Mouse (Mus musculus) embryonic facial prominence, embryonic 12.5 days (tissue): ENCODE results near the gene Igf2bp1. TPM values are rescaled to one million over a fixed set of nuclear protein-coding genes. Genes with fewer than 3 reads are reported as not detected.
"Not testable (repeated sequence)": the region's sequence is repeated elsewhere in the genome, so short reads cannot be mapped to it uniquely, and the experiment has no call there.

Experiments
- ATAC-seq: fragments of 200-750 bp; cut with Nextera tagmentation; 2 replicates; pipeline ENCODE4 v1.8.0; 2017; ENCODE audit not compliant: insufficient number of reproducible peaks, insufficient read depth, low FRiP score, low TSS enrichment
- H3K27ac ChIP-seq: fragments of 300-500 bp; sonication (generic); 2 replicates; pipeline ENCODE4 v1.5.1; 2016; ENCODE audit warnings: mild to moderate bottlenecking
- H3K27me3 ChIP-seq: fragments of 300-500 bp; sonication (generic); 2 replicates; pipeline ENCODE4 v1.6.1; 2016; ENCODE audit warnings: mild to moderate bottlenecking, moderate library complexity
- H3K36me3 ChIP-seq: fragments of 300-500 bp; sonication (generic); 2 replicates; pipeline ENCODE4 v1.6.1; 2016; ENCODE audit warnings: mild to moderate bottlenecking
- H3K4me1 ChIP-seq: fragments of 300-500 bp; sonication (generic); 2 replicates; pipeline ENCODE4 v1.6.1; 2016
- H3K4me2 ChIP-seq: fragments of 300-500 bp; sonication (generic); replicated peaks from 2 replicates; pipeline ENCODE4 v1.6.1; 2016; ENCODE audit warnings: mild to moderate bottlenecking, moderate library complexity
- H3K4me3 ChIP-seq: fragments of 300-500 bp; sonication (generic); 2 replicates; pipeline ENCODE4 v1.5.1; 2016; ENCODE audit warnings: mild to moderate bottlenecking
- H3K9ac ChIP-seq: fragments of 300-500 bp; sonication (generic); 2 replicates; pipeline ENCODE4 v1.6.1; 2016; ENCODE audit warnings: mild to moderate bottlenecking, moderate library complexity
- H3K9me3 ChIP-seq: fragments of 300-500 bp; sonication (generic); 2 replicates; pipeline ENCODE4 v1.6.1; 2016; ENCODE audit warnings: mild to moderate bottlenecking, moderate library complexity
- WGBS: fragments of 180-500 bp; shearing (Covaris S2); methylation state at CpG from one replicate; pipeline ENCODE4 v1.1.7; 2016; 5-methylcytosine and 5-hydroxymethylcytosine counted together
- polyA plus RNA-seq: library from polyadenylated mRNA; unstranded; fragments of >200 nt; fragmentation: Nextera tagmentation; extraction: Ambion mirVana; gene quantifications from 2 replicates; pipeline ENCODE4 v1.2.1, GENCODE M21; 2016

The Igf2bp1 gene
- polyA plus RNA-seq, 1 experiment from 2014 or later = 89.6 TPM

DNA sequence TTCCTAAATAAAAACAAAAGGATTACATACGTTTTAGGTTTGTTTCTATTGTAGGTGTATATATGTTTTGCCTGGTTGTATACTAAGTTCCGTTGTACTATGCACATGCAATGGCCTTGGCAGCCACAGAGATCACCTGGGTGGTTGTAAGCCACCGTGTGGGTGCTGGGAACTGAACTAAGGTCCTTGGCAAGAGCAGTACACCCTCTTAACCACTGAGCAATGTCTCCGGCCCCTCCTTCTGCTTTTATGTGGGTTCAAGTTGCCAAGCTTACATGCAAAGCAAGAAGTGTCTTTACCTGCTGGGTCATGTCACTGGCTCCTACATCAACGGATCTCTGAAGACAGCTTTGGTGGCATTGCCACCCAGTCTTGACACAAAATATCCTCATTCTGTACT lies 52.4 kb downstream of the Igf2bp1 start:
- ATAC-seq = no peak
- Histone ChIP-seq H3K9ac (no peak overlapping the region), H3K4me3 (no peak overlapping the region), H3K4me1 (peaks cover 2% of the 10 kb centered on the region; the same call in 1 of the 2 replicates), H3K27ac (no peak overlapping the region), H3K36me3 (peaks cover under 1% of the 10 kb centered on the region; the same call in 1 of the 2 replicates), H3K4me2 (no peak overlapping the region), H3K9me3 (no peaks in the 10 kb centered on the region), H3K27me3 (no peaks in the 10 kb centered on the region)
- 85% methylated on average over 5 of the region's 5 CpGs for WGBS

GRCm38 (mm10) chr11:95945838-95946472 lies 59.8 kb downstream of the Igf2bp1 start:
- no peaks in the 10 kb centered on the region for H3K9me3 ChIP-seq
- WGBS = 60% methylated on average over 13 of the region's 13 CpGs
- no peak for ATAC-seq
- H3K9ac ChIP-seq = no peak overlapping the region
- H3K36me3 ChIP-seq = no peaks in the 10 kb centered on the region
- H3K27me3 ChIP-seq = no peaks in the 10 kb centered on the region
- no peak overlapping the region for H3K27ac ChIP-seq
- H3K4me2 ChIP-seq = no peak overlapping the region
- no peaks in the 10 kb centered on the region for H3K4me1 ChIP-seq
- no peak overlapping the region for H3K4me3 ChIP-seq

- Histone ChIP-seq H3K4me2 (no peak overlapping the region), H3K4me3 (no peak overlapping the region), H3K4me1 (no peaks in the 10 kb centered on the region), H3K36me3 (no peaks in the 10 kb centered on the region), H3K9me3 (no peaks in the 10 kb centered on the region), H3K9ac (no peak overlapping the region), H3K27me3 (no peaks in the 10 kb centered on the region), H3K27ac (no peak overlapping the region)
- 31% methylated on average over 11 of the region's 11 CpGs for WGBS
- ATAC-seq = no peak
Measured at GRCm38 (mm10) chr11:95939828-95940507, 65.8 kb downstream of the Igf2bp1 start.

DNA sequence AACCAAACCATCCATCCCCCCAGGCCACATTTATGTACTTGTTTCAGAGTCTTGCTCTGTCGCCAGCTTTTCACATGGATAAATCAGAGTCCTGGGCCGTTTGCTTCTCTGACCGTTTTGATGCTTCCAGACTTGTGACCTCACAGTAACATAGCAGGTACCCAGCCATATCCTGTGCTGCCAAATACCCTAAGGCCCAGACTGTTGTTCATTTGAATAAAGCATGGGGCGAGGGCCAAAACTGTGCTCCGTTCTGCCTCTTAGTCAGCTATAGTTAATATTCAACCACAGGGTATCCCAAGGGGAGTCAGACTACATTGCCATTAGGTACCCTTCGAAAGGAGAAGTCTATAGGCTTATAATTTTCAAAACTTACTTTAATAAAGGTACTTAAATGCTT lies 69.3 kb downstream of the Igf2bp1 start:
- Histone ChIP-seq H3K9me3 (no peaks in the 10 kb centered on the region), H3K27ac (no peak overlapping the region), H3K4me3 (no peak overlapping the region), H3K27me3 (no peaks in the 10 kb centered on the region), H3K9ac (no peak overlapping the region), H3K36me3 (no peaks in the 10 kb centered on the region), H3K4me1 (no peaks in the 10 kb centered on the region), H3K4me2 (no peak overlapping the region)
- 86% methylated on average over 6 of the region's 6 CpGs for WGBS
- ATAC-seq = no peak

DNA sequence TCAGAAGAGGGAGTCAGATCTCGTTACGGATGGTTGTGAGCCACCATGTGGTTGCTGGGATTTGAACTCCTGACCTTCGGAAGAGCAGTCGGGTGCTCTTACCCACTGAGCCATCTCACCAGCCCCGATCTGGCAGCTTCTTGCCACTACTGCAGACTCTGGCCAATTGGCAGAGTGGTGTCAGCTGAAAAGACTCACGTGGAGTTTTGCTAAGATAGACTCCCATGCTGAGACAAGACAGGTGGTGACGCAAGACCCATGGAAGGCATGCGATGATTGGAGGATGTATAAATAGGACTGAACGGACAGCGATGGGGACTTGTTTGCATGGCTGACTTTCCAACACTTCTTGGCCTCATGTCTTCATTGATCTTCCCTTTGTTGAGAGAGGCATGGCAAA lies 73.6 kb downstream of the Igf2bp1 start:
- not testable (repeated sequence) for H3K36me3 ChIP-seq, H3K4me1 ChIP-seq, H3K27ac ChIP-seq, H3K9ac ChIP-seq, H3K4me3 ChIP-seq, ATAC-seq, H3K9me3 ChIP-seq, H3K27me3 ChIP-seq, H3K4me2 ChIP-seq
- WGBS = 89% methylated on average over 8 of the region's 10 CpGs

GRCm38 (mm10) chr11:95926398-95926797 lies 79.3 kb downstream of the Igf2bp1 start:
- H3K27ac ChIP-seq = no peak overlapping the region
- peaks cover 10% of the 10 kb centered on the region for H3K9me3 ChIP-seq
- no peak overlapping the region for H3K4me3 ChIP-seq
- no peaks in the 10 kb centered on the region for H3K4me1 ChIP-seq
- H3K27me3 ChIP-seq = peaks cover 13% of the 10 kb centered on the region
- WGBS = 73% methylated on average over 4 of the region's 4 CpGs
- H3K36me3 ChIP-seq = no peaks in the 10 kb centered on the region
- no peak for ATAC-seq
- H3K4me2 ChIP-seq = no peak overlapping the region
- no peak overlapping the region for H3K9ac ChIP-seq

GRCm38 (mm10) chr11:95925976-95926375 lies 79.8 kb downstream of the Igf2bp1 start:
- WGBS = 90% methylated on average over 5 of the region's 5 CpGs
- Histone ChIP-seq H3K27me3 (peaks cover 18% of the 10 kb centered on the region), H3K4me3 (no peak overlapping the region), H3K36me3 (no peaks in the 10 kb centered on the region), H3K4me1 (no peaks in the 10 kb centered on the region), H3K27ac (no peak overlapping the region), H3K4me2 (no peak overlapping the region), H3K9me3 (peaks cover 10% of the 10 kb centered on the region), H3K9ac (no peak overlapping the region)
- no peak for ATAC-seq

DNA sequence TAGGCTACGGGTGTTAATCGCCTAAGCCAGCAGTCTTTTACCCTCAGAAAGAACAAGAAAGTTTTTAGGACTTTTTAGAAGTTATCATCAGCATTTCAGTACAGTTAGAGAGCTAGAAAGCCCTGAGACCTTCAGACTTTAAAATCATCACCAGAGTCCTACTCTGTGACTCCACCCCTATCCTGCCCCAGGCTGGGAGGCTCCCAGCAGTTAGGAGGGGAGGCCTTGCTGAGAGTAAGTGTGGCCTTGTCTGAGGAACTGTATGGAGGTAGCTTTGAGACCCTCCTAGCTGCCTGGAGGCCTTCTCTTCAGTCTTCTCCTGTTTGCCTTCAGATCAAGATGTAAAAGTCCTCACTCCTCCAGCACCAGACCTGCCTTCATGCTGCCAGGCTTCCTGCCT lies 81.5 kb downstream of the Igf2bp1 start:
- no peaks in the 10 kb centered on the region for H3K36me3 ChIP-seq
- H3K27ac ChIP-seq = no peak overlapping the region
- no peak overlapping the region for H3K9ac ChIP-seq
- no peak overlapping the region for H3K4me2 ChIP-seq
- H3K9me3 ChIP-seq = peaks cover 10% of the 10 kb centered on the region
- no peak overlapping the region for H3K4me3 ChIP-seq
- WGBS = 17% methylated on average over 2 of the region's 2 CpGs
- H3K27me3 ChIP-seq = peaks cover 30% of the 10 kb centered on the region
- no peaks in the 10 kb centered on the region for H3K4me1 ChIP-seq
- ATAC-seq = no peak

GRCm38 (mm10) chr11:95923477-95923876 lies 82.3 kb downstream of the Igf2bp1 start:
- H3K4me1 ChIP-seq, H3K4me3 ChIP-seq, H3K27ac ChIP-seq, H3K9ac ChIP-seq, H3K4me2 ChIP-seq, ATAC-seq, H3K9me3 ChIP-seq, H3K36me3 ChIP-seq: not testable (repeated sequence)
- peaks cover 35% of the 10 kb centered on the region for H3K27me3 ChIP-seq
- WGBS = 2% methylated on average over 4 of the region's 6 CpGs

- Histone ChIP-seq H3K27me3 (peaks cover 44% of the 10 kb centered on the region), H3K4me2 (no peak overlapping the region), H3K4me3 (no peak overlapping the region), H3K27ac (no peak overlapping the region), H3K36me3 (no peaks in the 10 kb centered on the region), H3K9ac (no peak overlapping the region), H3K9me3 (peaks cover under 1% of the 10 kb centered on the region; the same call in 1 of the 2 replicates), H3K4me1 (no peaks in the 10 kb centered on the region)
- 64% methylated on average over 12 of the region's 12 CpGs for WGBS
- ATAC-seq = no peak
Measured at GRCm38 (mm10) chr11:95921991-95922621, 83.6 kb downstream of the Igf2bp1 start.

- Histone ChIP-seq H3K27ac (no peak overlapping the region), H3K9ac (no peak overlapping the region), H3K4me3 (no peak overlapping the region), H3K36me3 (no peaks in the 10 kb centered on the region), H3K9me3 (no peaks in the 10 kb centered on the region), H3K4me1 (peaks cover 10% of the 10 kb centered on the region), H3K27me3 (peaks cover 82% of the 10 kb centered on the region), H3K4me2 (no peak overlapping the region)
- ATAC-seq = no peak
- WGBS = 4% methylated on average over 5 of the region's 5 CpGs
Measured at GRCm38 (mm10) chr11:95916426-95916825, 89.3 kb downstream of the Igf2bp1 start.
